Mouse (Mus musculus) G1E (cell line): ENCODE data around the gene Casc4.

Experiments
- CTCF ChIP-seq: IDR thresholded peaks from 2 replicates; pipeline ENCODE4 v1.5.1; 2012; ENCODE audit warnings: low read depth, low read length, inconsistent platforms, mixed read lengths
- GATA1 ChIP-seq: IDR thresholded peaks from 2 replicates; pipeline ENCODE4 v1.6.1; 2012; ENCODE audit warnings: borderline replicate concordance, low read length, inconsistent platforms, mixed read lengths

GRCm38 (mm10) chr2:121859380-121859980 is 7.3 kb upstream of the Casc4 start:
- TF ChIP-seq CTCF (no peak), GATA1 (no peak)
